Mouse (Mus musculus): ENCODE measurements around the gene Ston2. TPM values are rescaled to one million over a fixed set of nuclear protein-coding genes. Genes with fewer than 3 reads are reported as not detected.
"Not testable (repeated sequence)": the region's sequence is repeated elsewhere in the genome, so short reads cannot be mapped to it uniquely, and the experiment has no call there.

Ston2 gene
- total and polyA plus RNA-seq, 2 experiments from 2014 or later, result 7.7 to 8.8 TPM

- no peak overlapping the region for H3K4me2 ChIP-seq (ENCODE audit: low read depth)
- ATAC-seq (no peak), DNase-seq (no peak)
- 76% methylated on average over 4 of the region's 4 CpGs for WGBS
- H3K4me1 ChIP-seq (ENCODE audit: insufficient read depth), result no peaks in the 10 kb centered on the region
- H3K27ac ChIP-seq (ENCODE audit: low read depth, low read length), result no peak overlapping the region
- H3K9me3 ChIP-seq (ENCODE audit: low read length), result no peaks in the 10 kb centered on the region
- H3K4me3 ChIP-seq (ENCODE audit: low read depth, low read length), result no peak overlapping the region
- no peak overlapping the region for H3K9ac ChIP-seq
- H3K36me3 ChIP-seq (ENCODE audit: insufficient read depth), result no peaks in the 10 kb centered on the region
- no peak for TF ChIP-seq CTCF (IDR thresholded peaks at IDR 0.05; ENCODE audit: low read depth)
- H3K27me3 ChIP-seq (ENCODE audit: insufficient read depth, low read length), result no peaks in the 10 kb centered on the region
These were observed 3.6 kb upstream of the Ston2 start for GRCm38 (mm10) chr12:91791822-91792221.

GRCm38 (mm10) chr12:91789801-91790200 lies 1.6 kb upstream of the Ston2 start:
- Histone ChIP-seq H3K27me3 (ENCODE audit: insufficient read depth, low read length) (no peaks in the 10 kb centered on the region), H3K4me2 (ENCODE audit: low read depth) (no peak overlapping the region), H3K27ac (ENCODE audit: low read depth, low read length) (no peak overlapping the region), H3K4me1 (ENCODE audit: insufficient read depth) (no peaks in the 10 kb centered on the region), H3K36me3 (ENCODE audit: insufficient read depth) (no peaks in the 10 kb centered on the region), H3K9me3 (ENCODE audit: low read length) (no peaks in the 10 kb centered on the region), H3K9ac (no peak overlapping the region), H3K4me3 (ENCODE audit: low read depth, low read length) (no peak overlapping the region)
- ATAC-seq (0 out of 2 replicates have a peak, but pooled peaks have one; percentile 29), DNase-seq (peak; percentile 63)
- 52% methylated on average over 6 of the region's 6 CpGs for WGBS
- TF ChIP-seq CTCF (IDR thresholded peaks at IDR 0.05; ENCODE audit: low read depth), result peak; percentile 74

- 77% methylated on average over 3 of the region's 3 CpGs for WGBS
- H3K4me2 ChIP-seq (ENCODE audit: low read depth); H3K36me3 ChIP-seq (ENCODE audit: insufficient read depth); H3K27ac ChIP-seq (ENCODE audit: low read depth, low read length); H3K4me3 ChIP-seq (ENCODE audit: low read depth, low read length); H3K27me3 ChIP-seq (ENCODE audit: insufficient read depth, low read length); ATAC-seq; H3K9ac ChIP-seq; H3K4me1 ChIP-seq (ENCODE audit: insufficient read depth); H3K9me3 ChIP-seq (ENCODE audit: low read length); DNase-seq: not testable (repeated sequence)
These were observed 259 bp upstream of the Ston2 start for GRCm38 (mm10) chr12:91788446-91788845.

GRCm38 (mm10) chr12:91786355-91786754 lies 1.8 kb downstream of the Ston2 start:
- no peak overlapping the region for H3K27ac ChIP-seq (ENCODE audit: low read depth, low read length)
- H3K27me3 ChIP-seq (ENCODE audit: insufficient read depth, low read length), result no peaks in the 10 kb centered on the region
- no peak overlapping the region for H3K4me3 ChIP-seq (ENCODE audit: low read depth, low read length)
- no peaks in the 10 kb centered on the region for H3K4me1 ChIP-seq (ENCODE audit: insufficient read depth)
- H3K9me3 ChIP-seq (ENCODE audit: low read length), result no peaks in the 10 kb centered on the region
- no peaks in the 10 kb centered on the region for H3K36me3 ChIP-seq (ENCODE audit: insufficient read depth)
- no peak for TF ChIP-seq CTCF (IDR thresholded peaks at IDR 0.05; ENCODE audit: low read depth)
- 65% methylated on average over 10 of the region's 10 CpGs for WGBS
- H3K4me2 ChIP-seq (ENCODE audit: low read depth), result no peak overlapping the region
- ATAC-seq, result no peak
- H3K9ac ChIP-seq, result no peak overlapping the region
- no peak for DNase-seq

GRCm38 (mm10) chr12:91781432-91781831 lies 6.8 kb downstream of the Ston2 start:
- Histone ChIP-seq H3K4me3 (ENCODE audit: low read depth, low read length) (no peak overlapping the region), H3K27ac (ENCODE audit: low read depth, low read length) (no peak overlapping the region), H3K36me3 (ENCODE audit: insufficient read depth) (no peaks in the 10 kb centered on the region), H3K9ac (no peak overlapping the region), H3K9me3 (ENCODE audit: low read length) (no peaks in the 10 kb centered on the region), H3K4me2 (ENCODE audit: low read depth) (no peak overlapping the region), H3K4me1 (ENCODE audit: insufficient read depth) (no peaks in the 10 kb centered on the region), H3K27me3 (ENCODE audit: insufficient read depth, low read length) (no peaks in the 10 kb centered on the region)
- no peak for TF ChIP-seq CTCF (IDR thresholded peaks at IDR 0.05; ENCODE audit: low read depth)
- WGBS, result 91% methylated on average over 5 of the region's 5 CpGs
- no peak for ATAC-seq
- no peak for DNase-seq

- H3K4me1 ChIP-seq (ENCODE audit: insufficient read depth), result no peaks in the 10 kb centered on the region
- H3K36me3 ChIP-seq (ENCODE audit: insufficient read depth), result no peaks in the 10 kb centered on the region
- no peaks in the 10 kb centered on the region for H3K9me3 ChIP-seq (ENCODE audit: low read length)
- 84% methylated on average over 3 of the region's 3 CpGs for WGBS
- no peak overlapping the region for H3K27ac ChIP-seq (ENCODE audit: low read depth, low read length)
- no peak overlapping the region for H3K4me2 ChIP-seq (ENCODE audit: low read depth)
- H3K9ac ChIP-seq, result no peak overlapping the region
- DNase-seq (no peak), ATAC-seq (no peak)
- no peak overlapping the region for H3K4me3 ChIP-seq (ENCODE audit: low read depth, low read length)
- no peak for TF ChIP-seq CTCF (IDR thresholded peaks at IDR 0.05; ENCODE audit: low read depth)
- no peaks in the 10 kb centered on the region for H3K27me3 ChIP-seq (ENCODE audit: insufficient read depth, low read length)
These were observed 7.7 kb downstream of the Ston2 start for GRCm38 (mm10) chr12:91780531-91780930.

- TF ChIP-seq CTCF (IDR thresholded peaks at IDR 0.05; ENCODE audit: low read depth), result no peak
- peak; percentile 96 for ATAC-seq
- Histone ChIP-seq H3K9me3 (ENCODE audit: low read length) (no peaks in the 10 kb centered on the region), H3K9ac (peak overlapping the region; percentile 64), H3K4me3 (ENCODE audit: low read depth, low read length) (peak overlapping the region; percentile 71), H3K4me1 (ENCODE audit: insufficient read depth) (no peaks in the 10 kb centered on the region), H3K36me3 (ENCODE audit: insufficient read depth) (no peaks in the 10 kb centered on the region), H3K27me3 (ENCODE audit: insufficient read depth, low read length) (no peaks in the 10 kb centered on the region), H3K27ac (ENCODE audit: low read depth, low read length) (no peak overlapping the region), H3K4me2 (ENCODE audit: low read depth) (peak overlapping the region; percentile 98)
- WGBS, result 7% methylated on average over 35 of the region's 35 CpGs
- DNase-seq, result peak; percentile 87
These were observed 9.2 kb downstream of the Ston2 start for GRCm38 (mm10) chr12:91779004-91779365.
